Mouse (Mus musculus): ENCODE data around the gene Txn2.

GRCm38 (mm10) chr15:77938516-77938915, 9.7 kb upstream of the Txn2 start:
- no peak for TF ChIP-seq POLR2A (IDR thresholded peaks at IDR 0.05; ENCODE audit: borderline replicate concordance, insufficient read depth, low read length)
- no peak for TF ChIP-seq CTCF (IDR thresholded peaks at IDR 0.05; ENCODE audit: borderline replicate concordance, insufficient read depth, low read depth, low read length)
